Mouse (Mus musculus) ES-Bruce4 (cell line): ENCODE results near the gene Camkmt. TPM values are rescaled to one million over a fixed set of nuclear protein-coding genes. Genes with fewer than 3 reads are reported as not detected.

Experiments
- H3K27ac ChIP-seq: 2 replicates; pipeline ENCODE4 v1.5.1; 2012; ENCODE audit warnings: low read length, inconsistent platforms; ENCODE audit not compliant: insufficient read depth
- H3K27me3 ChIP-seq: 2 replicates; pipeline ENCODE4 v1.6.1; 2012; ENCODE audit warnings: mild to moderate bottlenecking, low read length, inconsistent platforms; ENCODE audit not compliant: control insufficient read depth, poor library complexity, insufficient read depth, severe bottlenecking
- H3K36me3 ChIP-seq: 2 replicates; pipeline ENCODE4 v1.6.1; 2012; ENCODE audit warnings: inconsistent platforms, mild to moderate bottlenecking, low read length, moderate library complexity; ENCODE audit not compliant: control insufficient read depth, poor library complexity, insufficient read depth, severe bottlenecking
- H3K4me1 ChIP-seq: one replicate; pipeline ENCODE4 v1.8.1; 2011; ENCODE audit warnings: low read length; ENCODE audit not compliant: control insufficient read depth, insufficient read depth
- H3K4me3 ChIP-seq: 2 replicates; pipeline ENCODE4 v1.5.1; 2011; ENCODE audit warnings: low read depth, mild to moderate bottlenecking, low read length
- H3K9ac ChIP-seq: 2 replicates; pipeline ENCODE4 v1.6.1; 2012; ENCODE audit warnings: low read depth, mild to moderate bottlenecking, inconsistent platforms; ENCODE audit not compliant: poor library complexity, severe bottlenecking
- H3K9me3 ChIP-seq: replicated peaks from 2 replicates; pipeline ENCODE4 v1.6.1; 2012; ENCODE audit warnings: mild to moderate bottlenecking, low read length, inconsistent platforms; ENCODE audit not compliant: control insufficient read depth, poor library complexity, insufficient read depth, severe bottlenecking
- CTCF ChIP-seq: IDR thresholded peaks from one replicate; pipeline ENCODE4 v1.8.1; 2011; ENCODE audit warnings: low read depth, low read length
- EP300 ChIP-seq: IDR thresholded peaks from 2 replicates; pipeline ENCODE4 v1.6.1; 2011; ENCODE audit warnings: low read depth, low read length; ENCODE audit not compliant: insufficient read depth
- POLR2A ChIP-seq: IDR thresholded peaks from one replicate; pipeline ENCODE4 v1.8.1; 2011; ENCODE audit warnings: low read length; ENCODE audit not compliant: insufficient read depth
- polyA plus RNA-seq: library from polyadenylated mRNA; stranded (reverse); fragments of >200 nt; gene quantifications from 2 replicates; pipeline ENCODE4 v1.2.4, GENCODE M21; 2011; ENCODE audit warnings: low read depth; ENCODE audit not compliant: missing spikeins, insufficient read depth, insufficient read length

The Camkmt gene
- polyA plus RNA-seq, 1 experiment, result 3.7 TPM

DNA sequence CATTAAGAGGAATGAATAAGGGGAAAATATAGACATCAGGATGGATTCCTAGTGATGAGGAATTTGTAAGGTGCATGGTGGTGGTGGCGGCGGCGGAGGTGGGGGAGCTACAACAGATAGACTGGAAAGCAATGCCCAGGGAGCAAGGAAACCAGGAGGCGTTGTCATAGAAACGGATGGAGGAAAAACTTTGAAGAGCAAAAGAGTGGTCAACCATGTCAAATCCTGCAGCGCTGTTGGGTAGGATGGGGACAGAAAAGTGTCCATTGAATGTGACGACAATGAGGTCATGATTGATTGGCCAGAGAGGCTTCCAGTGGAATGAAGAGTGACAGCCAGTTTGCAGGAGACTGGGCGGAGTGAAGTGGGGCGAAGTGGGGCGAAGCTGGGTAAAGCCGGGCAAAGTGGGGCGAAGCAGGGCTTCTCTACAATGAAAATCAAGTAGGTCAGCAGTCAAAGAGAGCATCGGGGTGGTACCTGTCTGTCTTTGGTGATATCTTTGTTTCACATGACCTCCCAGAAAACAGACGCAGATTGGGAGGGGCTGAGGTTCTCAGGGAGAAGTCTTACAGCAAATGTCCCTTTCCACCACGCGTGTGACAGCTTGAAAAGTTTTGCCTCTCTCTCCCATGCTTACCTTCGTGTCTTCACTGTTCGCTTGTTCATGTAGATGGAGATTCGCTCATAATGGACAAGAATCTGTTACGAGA is 181.3 kb downstream of the Camkmt start:
- Histone ChIP-seq H3K9me3 (no peaks in the 10 kb centered on the region), H3K4me3 (no peak overlapping the region), H3K9ac (no peak overlapping the region), H3K27me3 (no peaks in the 10 kb centered on the region), H3K27ac (no peak overlapping the region), H3K4me1 (no peaks in the 10 kb centered on the region), H3K36me3 (no peaks in the 10 kb centered on the region)
- TF ChIP-seq EP300, result no peak
- TF ChIP-seq POLR2A, result no peak
- no peak for TF ChIP-seq CTCF

DNA sequence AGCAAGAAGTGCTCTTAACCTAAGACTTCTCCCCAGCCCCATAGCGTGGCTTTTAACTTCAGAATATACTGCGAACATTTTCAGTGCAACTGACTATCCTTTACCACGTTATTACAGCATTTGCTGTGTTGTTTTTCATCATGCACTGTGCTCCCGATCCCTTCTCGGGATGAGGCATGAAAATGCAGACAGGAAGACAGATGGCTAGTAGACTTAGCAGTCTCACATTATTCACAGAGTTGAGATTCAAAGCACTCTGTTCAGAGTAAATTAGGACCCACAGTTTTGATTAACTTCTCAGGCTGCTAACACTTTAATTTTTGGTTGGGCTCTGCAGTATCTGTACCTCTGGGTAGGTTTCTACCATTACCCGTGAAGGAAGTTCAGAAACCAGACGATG is 189.4 kb downstream of the Camkmt start:
- TF ChIP-seq EP300 (no peak), POLR2A (no peak), CTCF (no peak)
- no peak overlapping the region for H3K4me3 ChIP-seq
- no peaks in the 10 kb centered on the region for H3K4me1 ChIP-seq
- no peaks in the 10 kb centered on the region for H3K27me3 ChIP-seq
- H3K9ac ChIP-seq, result no peak overlapping the region
- H3K36me3 ChIP-seq, result no peaks in the 10 kb centered on the region
- no peak overlapping the region for H3K27ac ChIP-seq
- H3K9me3 ChIP-seq, result no peaks in the 10 kb centered on the region

- H3K4me1 ChIP-seq, result no peaks in the 10 kb centered on the region
- no peak overlapping the region for H3K4me3 ChIP-seq
- H3K9me3 ChIP-seq, result no peaks in the 10 kb centered on the region
- no peak for TF ChIP-seq POLR2A
- no peak for TF ChIP-seq CTCF
- TF ChIP-seq EP300, result no peak
- H3K9ac ChIP-seq, result no peak overlapping the region
- no peaks in the 10 kb centered on the region for H3K36me3 ChIP-seq
- no peak overlapping the region for H3K27ac ChIP-seq
- no peaks in the 10 kb centered on the region for H3K27me3 ChIP-seq
These were observed 192.1 kb downstream of the Camkmt start for GRCm38 (mm10) chr17:85282447-85282846.

- no peak overlapping the region for H3K4me3 ChIP-seq
- H3K4me1 ChIP-seq, result no peaks in the 10 kb centered on the region
- H3K9me3 ChIP-seq, result no peaks in the 10 kb centered on the region
- no peak overlapping the region for H3K27ac ChIP-seq
- no peak overlapping the region for H3K9ac ChIP-seq
- no peaks in the 10 kb centered on the region for H3K36me3 ChIP-seq
- H3K27me3 ChIP-seq, result no peaks in the 10 kb centered on the region
- TF ChIP-seq EP300 (no peak), CTCF (peak; percentile 14)
These were observed 200.8 kb downstream of the Camkmt start for GRCm38 (mm10) chr17:85291154-85291553.

DNA sequence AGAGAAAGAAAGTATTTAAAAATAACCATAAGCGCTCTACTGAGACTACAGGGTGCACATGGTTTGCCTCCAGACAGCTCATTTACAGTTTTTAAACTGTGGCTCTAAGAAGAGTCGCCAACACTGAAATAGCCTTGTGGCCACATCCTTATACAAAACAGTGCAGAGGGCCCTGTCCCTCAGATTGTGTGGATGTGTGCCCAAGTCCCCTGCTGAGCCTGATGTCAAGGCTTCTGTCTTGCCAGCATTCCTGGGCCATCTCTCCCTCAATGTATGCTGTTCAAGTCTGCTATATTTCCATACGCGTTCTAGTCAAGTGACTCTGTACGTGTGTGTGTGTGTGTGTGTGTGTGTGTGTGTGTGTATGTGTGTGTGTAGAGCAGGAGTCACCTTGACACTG is 201.2 kb downstream of the Camkmt start:
- H3K27me3 ChIP-seq, result no peaks in the 10 kb centered on the region
- no peaks in the 10 kb centered on the region for H3K9me3 ChIP-seq
- TF ChIP-seq EP300 (no peak), CTCF (no peak), POLR2A (no peak)
- H3K4me1 ChIP-seq, result no peaks in the 10 kb centered on the region
- H3K36me3 ChIP-seq, result no peaks in the 10 kb centered on the region
- H3K27ac ChIP-seq, result no peak overlapping the region
- H3K9ac ChIP-seq, result no peak overlapping the region
- H3K4me3 ChIP-seq, result no peak overlapping the region

- no peaks in the 10 kb centered on the region for H3K9me3 ChIP-seq
- H3K36me3 ChIP-seq, result no peaks in the 10 kb centered on the region
- no peak for TF ChIP-seq POLR2A
- TF ChIP-seq EP300, result no peak
- no peak for TF ChIP-seq CTCF
- no peak overlapping the region for H3K4me3 ChIP-seq
- H3K4me1 ChIP-seq, result no peaks in the 10 kb centered on the region
- H3K27me3 ChIP-seq, result no peaks in the 10 kb centered on the region
- no peak overlapping the region for H3K9ac ChIP-seq
- no peak overlapping the region for H3K27ac ChIP-seq
These were observed 201.9 kb downstream of the Camkmt start for GRCm38 (mm10) chr17:85292276-85292675.
